Mouse (Mus musculus) myocyte (in vitro differentiated cells): ENCODE measurements around the gene Lgi1. TPM values are rescaled to one million over a fixed set of nuclear protein-coding genes. Genes with fewer than 3 reads are reported as not detected.

Experiments used
- H3K27me3 ChIP-seq: one replicate; pipeline ENCODE4 v1.6.1; 2011; ENCODE audit not compliant: control insufficient read depth, insufficient read depth, insufficient read length
- H3K36me3 ChIP-seq: one replicate; pipeline ENCODE4 v1.6.1; 2011; ENCODE audit not compliant: control insufficient read depth, insufficient read depth
- H3K4me2 ChIP-seq: one replicate; pipeline ENCODE4 v1.6.1; 2011; ENCODE audit warnings: low read depth, control low read depth
- H3K4me3 ChIP-seq: one replicate; pipeline ENCODE4 v1.5.1; 2011; ENCODE audit warnings: mild to moderate bottlenecking, control low read depth, moderate library complexity
- H3K79me2 ChIP-seq: one replicate; pipeline ENCODE4 v1.6.1; 2011; ENCODE audit not compliant: control insufficient read depth, insufficient read depth
- H3ac ChIP-seq: one replicate; pipeline ENCODE4 v1.6.1; 2011; ENCODE audit not compliant: control insufficient read depth, insufficient read length
- CEBPB ChIP-seq: IDR thresholded peaks from 2 replicates; pipeline ENCODE4 v1.6.1; 2011; ENCODE audit warnings: mild to moderate bottlenecking, moderate library complexity; ENCODE audit not compliant: poor library complexity, insufficient read depth, severe bottlenecking
- E2F4 ChIP-seq: IDR thresholded peaks from one replicate; pipeline ENCODE4 v1.6.1; 2011; ENCODE audit warnings: mild to moderate bottlenecking, control low read depth, moderate library complexity; ENCODE audit not compliant: insufficient read depth
- MAX ChIP-seq: IDR thresholded peaks from one replicate; pipeline ENCODE4 v1.6.1; 2011; ENCODE audit warnings: low read depth, mild to moderate bottlenecking, control low read depth
- MYOD1 ChIP-seq, 3 experiments: IDR thresholded peaks; one replicate each; pipeline ENCODE4 v1.6.1; 2011; ENCODE audit warnings: control low read depth in 2 of 3, low read depth in 2 of 3, mild to moderate bottlenecking in 2 of 3, moderate library complexity in 1 of 3; ENCODE audit not compliant: insufficient read length in 2 of 3, control insufficient read depth in 1 of 3
- MYOG ChIP-seq, 3 experiments: IDR thresholded peaks; one replicate each; pipeline ENCODE4 v1.6.1; 2011; ENCODE audit warnings: control low read depth in 2 of 3, low read depth in 2 of 3, mild to moderate bottlenecking in 2 of 3; ENCODE audit not compliant: insufficient read length in 2 of 3, control insufficient read depth in 1 of 3, insufficient read depth in 1 of 3
- POLR2A ChIP-seq: IDR thresholded peaks from one replicate; pipeline ENCODE4 v1.6.1; 2011; ENCODE audit warnings: low read depth, mild to moderate bottlenecking, control low read depth, moderate library complexity; ENCODE audit not compliant: insufficient read length
- POLR2AphosphoS2 ChIP-seq: IDR thresholded peaks from one replicate; pipeline ENCODE4 v1.6.1; 2011; ENCODE audit warnings: low read depth, control low read depth; ENCODE audit not compliant: insufficient read length
- REST ChIP-seq: IDR thresholded peaks from one replicate; pipeline ENCODE4 v1.6.1; 2011; ENCODE audit warnings: mild to moderate bottlenecking, control low read depth, moderate library complexity; ENCODE audit not compliant: insufficient read depth, insufficient read length
- SRF ChIP-seq: IDR thresholded peaks from one replicate; pipeline ENCODE4 v1.6.1; 2011; ENCODE audit warnings: low read depth; ENCODE audit not compliant: control insufficient read depth, insufficient read length
- TCF12 ChIP-seq: IDR thresholded peaks from one replicate; pipeline ENCODE4 v1.6.1; 2011; ENCODE audit warnings: mild to moderate bottlenecking, control low read depth; ENCODE audit not compliant: poor library complexity, insufficient read depth, severe bottlenecking
- TCF3 ChIP-seq: IDR thresholded peaks from one replicate; pipeline ENCODE4 v1.6.1; 2011; ENCODE audit warnings: low read depth, control low read depth; ENCODE audit not compliant: insufficient read length
- USF1 ChIP-seq: IDR thresholded peaks from one replicate; pipeline ENCODE4 v1.6.1; 2011; ENCODE audit warnings: low read depth, mild to moderate bottlenecking, control low read depth, moderate library complexity
- polyA plus RNA-seq: library from polyadenylated mRNA; unstranded; fragments of >200 nt; fragmentation: generic; extraction: Trizol; gene quantifications from one replicate; pipeline ENCODE4 v1.2.1, GENCODE M21; 2012; ENCODE audit warnings: missing spikeins

Lgi1 gene
- polyA plus RNA-seq, 1 experiment, result not detected

- Histone ChIP-seq H3K4me2 (no peak overlapping the region), H3K36me3 (no peaks in the 10 kb centered on the region), H3ac (no peak overlapping the region), H3K79me2 (no peaks in the 10 kb centered on the region), H3K4me3 (no peak overlapping the region), H3K27me3 (peaks cover 11% of the 10 kb centered on the region)
- TF ChIP-seq MAX (no peak), MYOD1 (IDR thresholded peaks at IDR 0.05; ENCODE audit: control insufficient read depth in 1 of 3, insufficient read length in 2 of 3, low read depth in 2 of 3) (no peak), POLR2A (no peak), TCF3 (no peak), REST (no peak), USF1 (no peak), SRF (no peak), TCF12 (no peak), POLR2AphosphoS2 (no peak), E2F4 (no peak), MYOG (IDR thresholded peaks at IDR 0.05; ENCODE audit: control insufficient read depth in 1 of 3, insufficient read depth in 1 of 3, insufficient read length in 2 of 3, low read depth in 2 of 3) (no peak), CEBPB (no peak)
Measured at GRCm38 (mm10) chr19:38316602-38317313, 52.4 kb downstream of the Lgi1 start.

GRCm38 (mm10) chr19:38318308-38318707 is 54.0 kb downstream of the Lgi1 start:
- no peak overlapping the region for H3ac ChIP-seq
- no peak for TF ChIP-seq CEBPB
- no peak for TF ChIP-seq E2F4
- no peak for TF ChIP-seq POLR2AphosphoS2
- TF ChIP-seq REST, result no peak
- no peak for TF ChIP-seq MAX
- TF ChIP-seq TCF12, result no peak
- no peak for TF ChIP-seq USF1
- no peak for TF ChIP-seq TCF3
- no peak for TF ChIP-seq SRF
- no peak for TF ChIP-seq MYOD1 (IDR thresholded peaks at IDR 0.05; ENCODE audit: control insufficient read depth in 1 of 3, insufficient read length in 2 of 3, low read depth in 2 of 3)
- H3K79me2 ChIP-seq, result no peaks in the 10 kb centered on the region
- H3K4me3 ChIP-seq, result no peak overlapping the region
- no peak overlapping the region for H3K4me2 ChIP-seq
- peaks cover 3% of the 10 kb centered on the region for H3K27me3 ChIP-seq
- no peaks in the 10 kb centered on the region for H3K36me3 ChIP-seq

- Histone ChIP-seq H3K27me3 (no peaks in the 10 kb centered on the region), H3ac (no peak overlapping the region), H3K36me3 (no peaks in the 10 kb centered on the region), H3K4me2 (no peak overlapping the region), H3K4me3 (no peak overlapping the region), H3K79me2 (no peaks in the 10 kb centered on the region)
- TF ChIP-seq USF1 (no peak), SRF (no peak), TCF12 (no peak), POLR2AphosphoS2 (no peak), POLR2A (no peak), TCF3 (no peak), REST (no peak), MYOD1 (IDR thresholded peaks at IDR 0.05; ENCODE audit: control insufficient read depth in 1 of 3, insufficient read length in 2 of 3, low read depth in 2 of 3) (no peak), MYOG (IDR thresholded peaks at IDR 0.05; ENCODE audit: control insufficient read depth in 1 of 3, insufficient read depth in 1 of 3, insufficient read length in 2 of 3, low read depth in 2 of 3) (no peak), E2F4 (no peak), CEBPB (no peak), MAX (no peak)
Measured at GRCm38 (mm10) chr19:38319168-38319567, 54.8 kb downstream of the Lgi1 start.

- no peak overlapping the region for H3K4me3 ChIP-seq
- no peaks in the 10 kb centered on the region for H3K36me3 ChIP-seq
- H3ac ChIP-seq, result no peak overlapping the region
- no peaks in the 10 kb centered on the region for H3K27me3 ChIP-seq
- no peak overlapping the region for H3K4me2 ChIP-seq
- no peak for TF ChIP-seq USF1
- no peak for TF ChIP-seq POLR2AphosphoS2
- TF ChIP-seq REST, result no peak
- no peak for TF ChIP-seq MYOG (IDR thresholded peaks at IDR 0.05; ENCODE audit: control insufficient read depth in 1 of 3, insufficient read depth in 1 of 3, insufficient read length in 2 of 3, low read depth in 2 of 3)
- TF ChIP-seq TCF12, result no peak
- no peak for TF ChIP-seq CEBPB
- TF ChIP-seq MAX, result no peak
- no peak for TF ChIP-seq E2F4
- TF ChIP-seq POLR2A, result no peak
- TF ChIP-seq SRF, result no peak
- TF ChIP-seq TCF3, result no peak
- no peak for TF ChIP-seq MYOD1 (IDR thresholded peaks at IDR 0.05; ENCODE audit: control insufficient read depth in 1 of 3, insufficient read length in 2 of 3, low read depth in 2 of 3)
- no peaks in the 10 kb centered on the region for H3K79me2 ChIP-seq
Measured at GRCm38 (mm10) chr19:38320651-38321188, 56.4 kb downstream of the Lgi1 start.
